Mouse (Mus musculus) skeletal muscle tissue, postnatal 0 days (tissue): ENCODE measurements around the gene Wnt10b. TPM values are rescaled to one million over a fixed set of nuclear protein-coding genes. Genes with fewer than 3 reads are reported as not detected.

Source experiments
- polyA plus RNA-seq: library from polyadenylated mRNA; unstranded; fragments of >200 nt; fragmentation: Nextera tagmentation; extraction: Ambion mirVana; gene quantifications from 2 replicates; pipeline ENCODE4 v1.2.1, GENCODE M21; 2015

Gene Wnt10b
- 0.28 and 0.37 TPM in 2 replicates for polyA plus RNA-seq

DNA sequence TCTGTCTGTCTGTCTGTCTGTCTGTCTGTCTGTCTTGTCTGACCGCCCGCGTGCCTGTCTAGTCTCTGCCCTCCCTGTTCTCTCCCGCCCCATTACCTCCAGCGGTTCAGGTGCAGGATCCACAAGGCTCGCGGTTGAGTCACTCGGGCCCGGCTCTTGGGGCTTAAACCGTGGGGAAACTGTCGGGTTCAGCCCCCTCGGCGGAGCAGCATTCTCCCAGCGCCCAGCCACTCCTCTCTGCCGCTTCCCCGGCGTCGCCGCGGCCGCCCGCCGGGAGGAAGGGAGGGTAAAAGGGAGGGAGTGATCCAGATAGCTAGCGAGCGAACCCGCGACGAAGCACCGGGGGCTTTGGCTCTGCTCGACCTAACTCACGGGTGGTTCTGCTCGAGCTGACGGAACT is at the start of gene Wnt10b:
Gene Wnt10b (minus strand): TSS at position 389 of the 400 bp plus-strand sequence.

DNA sequence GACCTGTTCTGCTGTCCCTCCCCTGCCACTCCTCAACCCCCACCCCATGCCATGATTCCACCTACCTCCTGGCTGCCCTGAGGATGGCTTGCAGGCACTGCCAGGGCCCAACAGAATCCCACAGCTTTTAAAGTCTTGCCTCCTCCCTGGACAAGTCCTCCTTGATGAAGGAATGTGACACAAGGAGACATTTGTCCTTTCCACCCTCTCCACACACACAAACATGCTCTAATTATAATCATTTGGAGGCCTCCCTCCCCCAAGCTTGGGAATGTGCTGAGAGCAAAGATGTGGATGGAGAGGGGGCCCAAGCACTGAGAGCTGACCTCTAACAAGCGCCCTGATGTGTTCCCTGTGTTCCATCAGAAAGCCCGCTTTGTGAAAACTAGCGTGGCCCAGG is 31.4 kb upstream of the Wnt10b start, which contains the start of gene Ddn:
Gene Ddn (minus strand): TSS at position 101 of the 400 bp plus-strand sequence.

DNA sequence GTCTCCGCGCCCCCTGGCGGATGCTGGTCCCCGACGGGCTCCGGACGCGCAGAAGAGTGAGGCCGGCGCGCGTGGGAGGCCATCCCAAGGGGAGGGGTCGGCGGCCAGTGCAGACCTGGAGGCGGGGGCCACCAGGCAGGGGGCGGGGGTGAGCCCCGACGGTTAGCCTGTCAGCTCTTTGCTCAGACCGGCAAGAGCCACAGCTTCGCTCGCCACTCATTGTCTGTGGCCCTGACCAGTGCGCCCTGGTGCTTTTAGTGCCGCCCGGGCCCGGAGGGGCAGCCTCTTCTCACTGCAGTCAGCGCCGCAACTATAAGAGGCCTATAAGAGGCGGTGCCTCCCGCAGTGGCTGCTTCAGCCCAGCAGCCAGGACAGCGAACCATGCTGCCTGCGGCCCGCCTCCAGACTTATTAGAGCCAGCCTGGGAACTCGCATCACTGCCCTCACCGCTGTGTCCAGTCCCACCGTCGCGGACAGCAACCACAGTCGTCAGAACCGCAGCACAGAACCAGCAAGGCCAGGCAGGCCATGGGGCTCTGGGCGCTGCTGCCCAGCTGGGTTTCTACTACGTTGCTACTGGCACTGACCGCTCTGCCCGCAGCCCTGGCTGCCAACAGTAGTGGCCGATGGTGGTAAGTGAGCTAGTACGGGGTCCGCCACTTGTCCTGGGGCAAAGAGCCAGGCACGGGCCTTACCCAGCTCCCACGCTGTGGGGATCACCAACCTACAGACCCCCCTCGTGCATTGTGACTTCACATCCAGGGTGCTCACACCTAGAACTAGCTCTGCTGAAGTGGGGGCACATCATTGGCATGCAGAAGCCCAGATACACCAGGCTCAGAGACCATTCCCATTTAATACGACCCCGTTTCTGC is 11.9 kb upstream of the Wnt10b start, which contains the start of gene Wnt1:
Gene Wnt1 (plus strand): TSS at position 197 of the 875 bp plus-strand sequence.

DNA sequence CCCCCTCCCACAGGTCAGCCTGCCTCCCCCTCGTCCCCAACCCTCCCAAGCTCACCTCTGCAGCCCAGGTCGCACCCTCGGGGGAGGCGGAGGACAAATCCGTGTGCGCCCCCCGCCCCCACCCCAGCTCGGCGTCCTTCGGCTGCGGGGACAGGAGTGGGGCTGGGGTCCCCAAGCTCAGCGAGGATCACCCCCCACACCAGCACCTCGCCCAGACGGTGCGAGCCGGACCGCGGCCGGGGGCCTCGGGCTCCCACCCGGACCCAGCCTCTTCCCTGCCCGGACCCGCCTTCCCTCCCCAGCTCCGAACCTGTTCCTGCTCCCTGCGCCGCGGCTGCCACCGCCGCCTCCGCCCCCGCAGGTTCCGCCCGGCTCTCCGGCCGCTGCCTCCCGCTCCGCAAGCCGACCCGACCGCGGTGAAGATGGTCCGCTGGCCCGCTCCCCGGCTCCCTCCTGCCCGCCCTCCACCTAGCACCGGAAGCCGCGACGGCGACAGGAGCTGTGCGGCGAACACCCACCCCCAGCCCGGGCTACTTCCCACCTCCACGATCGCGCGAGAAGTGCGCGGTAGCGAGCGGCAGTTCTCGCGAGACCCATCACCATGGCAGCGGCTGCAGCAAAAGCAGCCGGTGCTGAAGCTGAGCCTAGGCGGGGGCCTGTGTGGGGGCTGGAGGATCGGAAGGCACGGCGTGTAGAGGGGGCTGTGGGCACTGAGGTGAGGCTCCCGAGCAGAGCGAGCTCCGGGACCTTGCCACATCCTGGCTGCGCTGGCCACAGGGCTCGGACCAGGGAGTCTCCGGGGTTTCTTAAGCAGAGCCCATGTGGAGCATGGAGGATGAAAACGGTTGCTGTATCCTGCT is 15.1 kb downstream of the Wnt10b start, which contains the start of gene Arf3:
Gene Arf3 (minus strand): TSS at position 545 of the 860 bp plus-strand sequence.

DNA sequence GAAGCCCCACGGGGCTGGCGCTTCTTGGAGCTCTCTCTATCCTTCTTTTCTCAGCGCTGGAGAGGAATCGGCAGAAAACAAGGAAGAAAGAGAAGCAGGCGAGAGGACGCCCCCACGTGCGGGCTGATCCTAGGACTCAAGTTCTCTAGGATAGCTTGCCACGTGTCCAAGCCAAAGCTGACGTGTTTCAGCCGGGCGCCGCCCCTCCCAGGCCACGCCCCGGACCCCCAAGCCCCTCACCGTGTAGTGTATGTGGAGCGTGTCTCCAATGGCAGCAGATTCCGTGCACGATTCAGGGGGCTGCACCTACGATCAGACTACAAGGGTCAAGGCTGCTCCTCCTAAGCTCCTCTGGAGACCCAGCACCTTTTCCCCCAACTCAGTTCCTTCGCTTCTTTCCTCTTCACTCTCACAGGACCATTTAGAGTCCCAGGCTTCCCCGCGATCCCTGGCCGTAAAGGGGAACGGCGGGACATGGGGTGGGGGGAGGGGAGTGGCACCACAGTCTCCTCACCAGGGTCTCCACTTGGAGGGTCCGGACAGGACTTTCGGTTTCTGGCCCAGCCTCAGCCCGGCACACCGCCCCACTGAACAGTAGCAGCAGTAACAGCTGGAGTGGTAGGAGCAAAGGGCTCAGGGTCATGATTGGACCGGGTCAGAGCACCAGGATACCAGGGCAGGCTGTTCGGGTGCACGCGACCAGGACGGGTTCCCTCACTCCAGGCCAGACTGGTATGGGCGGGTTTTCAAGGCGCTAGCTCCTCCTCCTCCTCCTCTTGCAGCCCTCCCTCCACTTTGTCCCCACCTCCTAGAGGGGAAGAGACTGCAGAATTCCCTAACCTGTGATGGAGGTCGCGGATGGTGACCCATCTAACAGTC is 50.3 kb downstream of the Wnt10b start, which contains the start of gene Fkbp11:
Gene Fkbp11 (minus strand): TSS at position 756 of the 879 bp plus-strand sequence.

Other genes with a start within 250 kb of the Wnt10b start
- 69.9 and 72.5 TPM in 2 replicates for gene Kansl2, start 243.9 kb downstream of the Wnt10b start, polyA plus RNA-seq
- 22.4 and 22.8 TPM in 2 replicates for gene Ccnt1, start 207.2 kb downstream of the Wnt10b start, polyA plus RNA-seq
- gene 4930415O20Rik, start 207.1 kb downstream of the Wnt10b start, polyA plus RNA-seq = not detected in 2 replicates
- gene Adcy6, start 168.1 kb downstream of the Wnt10b start, polyA plus RNA-seq = 9.2 and 10.9 TPM in 2 replicates
- 5.6 and 8.6 TPM in 2 replicates for gene Cacnb3, start 147.3 kb downstream of the Wnt10b start, polyA plus RNA-seq
- gene Ddx23, start 115.3 kb downstream of the Wnt10b start, polyA plus RNA-seq = 10.8 and 12.4 TPM in 2 replicates
- gene Rnd1, start 100.7 kb downstream of the Wnt10b start, polyA plus RNA-seq = 0.36 and 0.50 TPM in 2 replicates
- gene Ccdc65, start 69.9 kb downstream of the Wnt10b start, polyA plus RNA-seq = 0.09 TPM in 2 replicates
- 25.1 and 47.1 TPM in 2 replicates for gene Fkbp11, start 50.0 kb downstream of the Wnt10b start, polyA plus RNA-seq
- 11.0 and 13.7 TPM in 2 replicates for gene Arf3, start 14.9 kb downstream of the Wnt10b start, polyA plus RNA-seq
- 0.09 and 0.13 TPM in 2 replicates for gene Wnt1, start 11.7 kb upstream of the Wnt10b start, polyA plus RNA-seq
- gene Ddn, start 31.3 kb upstream of the Wnt10b start, polyA plus RNA-seq = not detected in 2 replicates
- 45.5 and 53.7 TPM in 2 replicates for gene Prkag1, start 53.4 kb upstream of the Wnt10b start, polyA plus RNA-seq
- 6.1 and 6.8 TPM in 2 replicates for gene Kmt2d, start 93.1 kb upstream of the Wnt10b start, polyA plus RNA-seq
- gene Rhebl1, start 116.4 kb upstream of the Wnt10b start, polyA plus RNA-seq = 4.3 and 6.7 TPM in 2 replicates
- gene Dhh, start 120.4 kb upstream of the Wnt10b start, polyA plus RNA-seq = 4.0 and 4.3 TPM in 2 replicates
- gene Lmbr1l, start 140.1 kb upstream of the Wnt10b start, polyA plus RNA-seq = 8.9 and 9.5 TPM in 2 replicates
- gene Tuba1b, start 156.4 kb upstream of the Wnt10b start, polyA plus RNA-seq = 399 and 497 TPM in 2 replicates
- not detected in 2 replicates for gene Gm49450, start 175.4 kb upstream of the Wnt10b start, polyA plus RNA-seq
- 467 and 630 TPM in 2 replicates for gene Tuba1a, start 175.6 kb upstream of the Wnt10b start, polyA plus RNA-seq